Mouse (Mus musculus) CH12.LX (cell line): ENCODE data around the gene Fli1. TPM values are rescaled to one million over a fixed set of nuclear protein-coding genes. Genes with fewer than 3 reads are reported as not detected.

Source experiments
- DNase-seq: peaks from one replicate; pipeline ENCODE4 v3.0.0-alpha.2; 2013; ENCODE audit errors: extremely low read depth
- H3K27ac ChIP-seq: 2 replicates; pipeline ENCODE4 v1.5.1; 2012; ENCODE audit warnings: low read depth, mild to moderate bottlenecking, control low read depth, moderate library complexity; ENCODE audit not compliant: insufficient read depth
- H3K27me3 ChIP-seq: replicated peaks from 2 replicates; pipeline ENCODE3; 2012; ENCODE audit warnings: inconsistent platforms
- H3K36me3 ChIP-seq, 2 experiments: replicated peaks in 1 of 2; 2 replicates each; pipeline versions ENCODE3 to v1.6.1; 2012; ENCODE audit warnings: inconsistent platforms in 1 of 2, low read length in 1 of 2, mild to moderate bottlenecking in 1 of 2, mixed read lengths in 1 of 2, moderate library complexity in 1 of 2; ENCODE audit not compliant: control insufficient read depth in 1 of 2, insufficient read depth in 1 of 2
- H3K4me1 ChIP-seq, 2 experiments: 2 replicates each; pipeline ENCODE4 v1.6.1; 2012; ENCODE audit warnings: inconsistent platforms in 1 of 2, moderate library complexity in 1 of 2; ENCODE audit not compliant: insufficient read depth in 2 of 2, control insufficient read depth in 1 of 2
- H3K4me2 ChIP-seq: 2 replicates; pipeline ENCODE4 v1.6.1; 2012; ENCODE audit warnings: low read depth, mild to moderate bottlenecking, control low read depth; ENCODE audit not compliant: poor library complexity, insufficient read depth, severe bottlenecking
- H3K4me3 ChIP-seq, 3 experiments: fragments of 150-350 bp in 1 of 3; sonication (generic) in 1 of 3; replicated peaks in 1 of 3; 2 replicates each; pipeline versions ENCODE3 to v1.5.1; 2011 to 2012; ENCODE audit warnings: low read depth in 2 of 3, low read length in 2 of 3, mild to moderate bottlenecking in 2 of 3, moderate library complexity in 2 of 3, control low read depth in 1 of 3, improper control_type of control experiment in 1 of 3, inconsistent platforms in 1 of 3, mixed read lengths in 1 of 3; ENCODE audit not compliant: poor library complexity in 1 of 3
- H3K79me2 ChIP-seq: replicated peaks from 2 replicates; pipeline ENCODE4 v1.6.1; 2012; ENCODE audit warnings: mild to moderate bottlenecking, moderate library complexity; ENCODE audit not compliant: control insufficient read depth, poor library complexity, insufficient read depth, severe bottlenecking; ENCODE audit errors: extremely low read depth
- H3K9ac ChIP-seq: 2 replicates; pipeline ENCODE4 v1.6.1; 2012; ENCODE audit warnings: low read depth, mild to moderate bottlenecking, control low read depth, moderate library complexity; ENCODE audit not compliant: insufficient read depth
- H3K9me3 ChIP-seq: replicated peaks from 2 replicates; pipeline ENCODE3; 2012; ENCODE audit warnings: low read length, inconsistent platforms, mixed read lengths
- BHLHE40 ChIP-seq: IDR thresholded peaks from 2 replicates; pipeline ENCODE4 v1.6.1; 2011; ENCODE audit warnings: mild to moderate bottlenecking, low read depth, low read length, improper control_type of control experiment
- CHD1 ChIP-seq: IDR thresholded peaks from 2 replicates; pipeline ENCODE4 v1.6.1; 2012; ENCODE audit warnings: low read depth, low read length, improper control_type of control experiment, inconsistent platforms
- ELF1 ChIP-seq: IDR thresholded peaks from 2 replicates; pipeline ENCODE4 v1.6.1; 2014; ENCODE audit warnings: low read depth, mild to moderate bottlenecking, inconsistent platforms, low read length, improper control_type of control experiment
- ETS1 ChIP-seq: conservative IDR thresholded peaks from 2 replicates; pipeline ENCODE4 v1.6.1; 2012; ENCODE audit warnings: low read depth, mild to moderate bottlenecking, inconsistent platforms, low read length, improper control_type of control experiment, moderate library complexity
- GABPA ChIP-seq: IDR thresholded peaks from 2 replicates; pipeline ENCODE4 v1.6.1; 2012; ENCODE audit warnings: low read depth, low read length, improper control_type of control experiment, inconsistent platforms; ENCODE audit not compliant: insufficient replicate concordance
- HCFC1 ChIP-seq: IDR thresholded peaks from 2 replicates; pipeline ENCODE4 v1.6.1; 2012; ENCODE audit warnings: low read depth, mild to moderate bottlenecking, inconsistent platforms, low read length, improper control_type of control experiment
- IRF4 ChIP-seq: IDR thresholded peaks from 2 replicates; pipeline ENCODE4 v1.6.1; 2014; ENCODE audit warnings: low read depth, mild to moderate bottlenecking, inconsistent platforms, low read length, improper control_type of control experiment
- JUN ChIP-seq: IDR thresholded peaks from 2 replicates; pipeline ENCODE4 v1.6.1; 2011; ENCODE audit warnings: low read depth, mild to moderate bottlenecking, low read length, improper control_type of control experiment, moderate library complexity; ENCODE audit not compliant: insufficient read depth
- JUND ChIP-seq: conservative IDR thresholded peaks from 2 replicates; pipeline ENCODE4 v1.6.1; 2011; ENCODE audit warnings: low read depth, low read length, improper control_type of control experiment
- MAFK ChIP-seq: IDR thresholded peaks from 2 replicates; pipeline ENCODE4 v1.6.1; 2011; ENCODE audit warnings: low read length, improper control_type of control experiment; ENCODE audit not compliant: insufficient replicate concordance
- MAX ChIP-seq: IDR thresholded peaks from 2 replicates; pipeline ENCODE4 v1.6.1; 2011; ENCODE audit warnings: low read length, improper control_type of control experiment
- MAZ ChIP-seq: IDR thresholded peaks from 2 replicates; pipeline ENCODE4 v1.6.1; 2012; ENCODE audit warnings: low read depth, mild to moderate bottlenecking, inconsistent platforms, low read length, improper control_type of control experiment, moderate library complexity
- MEF2A ChIP-seq: IDR thresholded peaks from 2 replicates; pipeline ENCODE4 v1.6.1; 2014; ENCODE audit warnings: low read depth, mild to moderate bottlenecking, inconsistent platforms, low read length, improper control_type of control experiment, borderline replicate concordance
- PAX5 ChIP-seq: IDR thresholded peaks from 2 replicates; pipeline ENCODE4 v1.6.1; 2012; ENCODE audit warnings: low read length, inconsistent platforms, mixed read lengths
- POLR2A ChIP-seq: IDR thresholded peaks from 2 replicates; pipeline ENCODE4 v1.6.1; 2011; ENCODE audit warnings: low read depth, mild to moderate bottlenecking, improper control_type of control experiment, low read length
- POLR2AphosphoS2 ChIP-seq: IDR thresholded peaks from 2 replicates; pipeline ENCODE4 v1.6.1; 2011; ENCODE audit warnings: low read depth, low read length, improper control_type of control experiment
- RCOR1 ChIP-seq: conservative IDR thresholded peaks from 2 replicates; pipeline ENCODE4 v1.6.1; 2012; ENCODE audit warnings: low read depth, mild to moderate bottlenecking, inconsistent platforms, low read length, improper control_type of control experiment
- SIN3A ChIP-seq: IDR thresholded peaks from 2 replicates; pipeline ENCODE4 v1.6.1; 2012; ENCODE audit warnings: low read length, improper control_type of control experiment, inconsistent platforms
- SMC3 ChIP-seq: IDR thresholded peaks from 2 replicates; pipeline ENCODE4 v1.6.1; 2011; ENCODE audit warnings: low read depth, low read length, improper control_type of control experiment
- USF1 ChIP-seq: IDR thresholded peaks from 2 replicates; pipeline ENCODE4 v1.6.1; 2014; ENCODE audit warnings: low read depth, mild to moderate bottlenecking, inconsistent platforms, low read length, improper control_type of control experiment
- ZC3H11A ChIP-seq: IDR thresholded peaks from 2 replicates; pipeline ENCODE4 v1.6.1; 2012; ENCODE audit warnings: low read depth, mild to moderate bottlenecking, inconsistent platforms, low read length, improper control_type of control experiment
- ZKSCAN1 ChIP-seq: IDR thresholded peaks from 2 replicates; pipeline ENCODE4 v1.6.1; 2012; ENCODE audit warnings: low read depth, inconsistent platforms, low read length, improper control_type of control experiment, borderline replicate concordance
- dilution Hi-C: fragments of 300-500 bp; cut with MboI; formaldehyde crosslinking; loops from 2 replicates; pipeline ENCODE4 v1.14.3; 2020; ENCODE audit warnings: low sequenced_read_pairs; ENCODE audit not compliant: extremely low pct_unique_long_range_greater_than_20kb, extremely low pct_ligation_motif_present
- in situ Hi-C: fragments of 300-500 bp; cut with MboI; formaldehyde crosslinking; loops from 3 replicates; pipeline ENCODE4 v1.14.3; 2019; ENCODE audit warnings: low sequenced_read_pairs, low pct_ligation_motif_present, low pct_unique_long_range_greater_than_20kb, mixed read lengths
- polyA plus RNA-seq: library from polyadenylated mRNA; unstranded; fragments of >175 nt; gene quantifications from 2 replicates; pipeline ENCODE4 v1.2.1, GENCODE M21; 2012; ENCODE audit warnings: low read depth; ENCODE audit not compliant: insufficient read length
- total RNA-seq, 2 experiments: library from RNA; depleted of rRNA; stranded (reverse); fragments of 300-350 nt in 1 of 2; fragments of >200 nt in 1 of 2; gene quantifications; 2 replicates each; pipeline ENCODE4 v1.2.3; 2012 to 2014

Fli1 gene
- total and polyA plus RNA-seq, 3 experiments: 20.3 to 29.3 (median 20.8) TPM

- Histone ChIP-seq H3K4me2 (no peak overlapping the region), H3K4me3 (no peak overlapping the region), H3K9me3 (no peaks in the 10 kb centered on the region), H3K4me1 (peaks cover 52 to 93% of the 10 kb centered on the region in 2 experiments), H3K9ac (peak overlapping the region; percentile 27; the same call in 1 of the 2 replicates), H3K27ac (peak overlapping the region; percentile 32; the same call in 1 of the 2 replicates), H3K27me3 (no peaks in the 10 kb centered on the region), H3K36me3 (peaks cover 0 to 24% of the 10 kb centered on the region in 2 experiments), H3K79me2 (peaks cover 49% of the 10 kb centered on the region)
- in situ Hi-C loops: no loop called here
- DNase-seq: no peak
- TF ChIP-seq BHLHE40 (no peak), MAX (no peak), JUND (no peak), PAX5 (no peak)
- dilution Hi-C loops: no loop called here
These were observed 51.2 kb downstream of the Fli1 start for GRCm38 (mm10) chr9:32491484-32491883.

GRCm38 (mm10) chr9:32489794-32490358 is 52.8 kb downstream of the Fli1 start:
- Histone ChIP-seq H3K9ac (no peak overlapping the region), H3K79me2 (peaks cover 40% of the 10 kb centered on the region), H3K4me1 (peaks cover 47 to 93% of the 10 kb centered on the region in 2 experiments), H3K27me3 (no peaks in the 10 kb centered on the region), H3K27ac (peak overlapping the region; percentile 22; the same call in 1 of the 2 replicates), H3K4me2 (no peak overlapping the region), H3K36me3 (peaks cover 0 to 38% of the 10 kb centered on the region in 2 experiments), H3K9me3 (no peaks in the 10 kb centered on the region), H3K4me3 (no peak overlapping the region)
- DNase-seq: no peak
- in situ Hi-C loops: loop anchor here (5.0 kb wide), 1 partner anchor 47 kb away; no protein-coding TSS in a partner anchor
- no peak for TF ChIP-seq POLR2AphosphoS2
- no peak for TF ChIP-seq MAZ
- no peak for TF ChIP-seq MAX
- no peak for TF ChIP-seq IRF4
- no peak for TF ChIP-seq HCFC1
- no peak for TF ChIP-seq RCOR1
- no peak for TF ChIP-seq USF1
- no peak for TF ChIP-seq BHLHE40
- no peak for TF ChIP-seq ELF1
- TF ChIP-seq POLR2A: no peak
- TF ChIP-seq ZKSCAN1: no peak
- no peak for TF ChIP-seq MAFK
- TF ChIP-seq GABPA: no peak
- TF ChIP-seq MEF2A: no peak
- TF ChIP-seq CHD1: no peak
- TF ChIP-seq JUN: no peak
- TF ChIP-seq SIN3A: no peak
- TF ChIP-seq ETS1: no peak
- TF ChIP-seq SMC3: no peak
- no peak for TF ChIP-seq ZC3H11A
- dilution Hi-C loops: no loop called here
